Mouse (Mus musculus) gastrocnemius, adult 8-10 months (tissue): ENCODE measurements at regions not wholly inside any gene's neighbourhood (a gene's known extent, or its start where the extent isn't known, plus 50 kb on each side); places are given as distances from the start of the nearest gene placed in this dataset.
A peak's percentile ranks its signal among the peaks of the same experiment; 100 is the strongest.

ENCODE experiments used
- DNase-seq, 2 experiments: peaks; one replicate each; pipeline ENCODE4 v3.0.0; 2022; ENCODE audit warnings: low spot score in 2 of 2

DNA sequence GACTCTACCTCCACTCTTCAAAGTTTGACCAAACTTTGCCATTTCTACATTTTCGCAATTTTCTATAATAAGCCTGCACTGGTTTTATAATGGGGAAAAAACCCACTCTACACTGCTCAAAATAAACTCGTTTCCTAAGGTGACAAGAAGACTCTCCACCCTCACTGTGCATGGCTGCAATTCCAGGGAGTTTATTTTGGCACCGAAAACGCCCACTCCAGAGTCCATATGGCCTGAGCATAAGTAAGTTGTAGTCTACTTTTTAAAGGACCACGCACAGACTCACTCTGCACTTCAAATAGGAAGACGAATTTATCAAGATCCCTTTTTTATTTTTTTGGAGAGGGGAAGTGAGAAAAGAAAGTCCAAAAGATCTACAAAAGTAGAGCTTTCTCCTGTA, 219.4 kb downstream of the Pdcd6ip start:
- DNase-seq, result no peak

DNA sequence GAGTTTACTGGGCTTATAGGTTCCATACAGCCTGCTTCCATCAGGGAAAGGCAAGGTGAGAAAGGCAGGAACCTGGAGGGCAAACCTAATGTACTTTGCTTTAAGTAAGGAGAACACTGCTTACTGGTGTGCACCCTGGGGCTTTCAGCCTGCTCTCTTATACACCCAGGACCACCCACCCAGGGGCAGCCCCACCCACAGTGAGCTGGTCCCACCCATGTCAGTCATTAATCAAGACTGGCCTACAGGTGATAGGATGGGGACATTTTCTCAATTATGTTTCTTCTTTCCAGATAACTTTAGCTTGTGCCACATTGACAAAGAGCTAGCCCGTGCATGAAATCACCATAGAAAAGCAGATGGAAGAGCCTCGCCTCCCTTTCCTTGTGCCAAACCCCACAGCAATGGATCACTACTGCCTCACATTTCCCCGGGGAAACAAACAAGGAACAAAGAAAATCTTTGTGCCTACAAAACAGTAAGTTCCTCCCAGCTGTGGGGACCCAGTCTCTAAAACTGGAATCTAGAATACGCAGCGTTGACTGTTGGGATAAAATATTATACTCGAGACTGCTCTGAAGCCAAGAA, 221.5 kb downstream of the Pdcd6ip start:
- no peak for DNase-seq

DNA sequence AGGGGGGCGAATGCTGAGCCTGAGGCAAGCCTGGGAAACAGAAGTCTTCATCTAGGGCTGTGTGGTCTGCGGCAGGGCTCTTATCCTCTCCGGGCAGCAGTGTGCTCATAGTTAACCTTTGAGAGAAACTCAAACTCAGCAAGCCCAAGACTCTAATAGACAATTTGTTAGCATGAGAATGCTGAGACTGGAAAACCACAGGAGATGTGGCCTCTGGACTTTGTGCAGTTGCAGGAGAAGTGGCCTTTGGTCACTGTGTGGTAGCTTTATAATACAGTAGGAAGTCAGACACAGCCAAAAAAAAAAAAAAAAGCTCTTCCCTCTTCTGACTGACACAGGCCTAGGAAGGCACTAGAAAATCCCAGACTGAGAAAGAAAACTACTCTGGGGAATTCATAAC, 228.2 kb downstream of the Pdcd6ip start:
- no peak for DNase-seq

DNA sequence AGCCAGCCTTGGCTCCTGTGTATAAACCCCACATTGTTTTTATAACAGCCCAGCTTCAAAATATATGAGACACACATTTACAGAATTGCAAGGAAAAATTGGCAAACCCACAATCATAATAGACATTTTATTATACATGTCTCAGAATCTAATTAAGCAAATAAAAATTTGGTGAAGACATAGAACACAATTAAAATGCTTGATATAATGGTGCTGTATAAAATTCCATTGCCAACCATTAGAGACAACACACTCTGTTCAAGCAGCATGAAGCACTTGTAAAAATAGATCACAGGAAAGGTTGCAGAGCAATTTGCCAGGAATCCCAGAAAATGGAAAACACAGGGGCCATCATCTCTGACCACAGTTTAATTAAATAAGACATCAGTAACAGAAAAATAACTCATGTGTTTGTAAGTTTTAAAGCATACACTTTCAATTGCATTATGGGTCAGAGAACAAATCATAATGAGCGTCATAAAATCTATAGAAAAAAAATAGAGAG, 229.2 kb downstream of the Pdcd6ip start:
- no peak for DNase-seq

DNA sequence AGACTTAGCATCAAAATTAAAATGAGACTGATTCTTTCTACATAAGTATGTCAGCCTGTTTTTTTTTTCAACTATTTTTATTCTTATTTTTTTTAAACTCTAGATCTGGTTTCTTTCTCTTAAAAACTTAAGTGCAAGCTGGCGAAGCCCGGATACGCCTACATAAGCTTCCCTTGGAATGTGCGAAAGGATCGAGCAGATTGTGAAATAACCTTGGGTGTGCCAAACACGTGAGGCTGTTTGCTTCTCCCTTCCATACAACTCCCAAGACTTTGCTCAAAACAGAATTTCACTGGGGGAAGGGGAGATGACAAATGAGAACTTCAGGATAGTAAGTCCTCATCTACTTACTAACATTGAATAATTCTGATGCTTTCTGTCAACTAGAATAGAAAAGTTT, 236.3 kb downstream of the Pdcd6ip start:
- DNase-seq, result no peak

DNA sequence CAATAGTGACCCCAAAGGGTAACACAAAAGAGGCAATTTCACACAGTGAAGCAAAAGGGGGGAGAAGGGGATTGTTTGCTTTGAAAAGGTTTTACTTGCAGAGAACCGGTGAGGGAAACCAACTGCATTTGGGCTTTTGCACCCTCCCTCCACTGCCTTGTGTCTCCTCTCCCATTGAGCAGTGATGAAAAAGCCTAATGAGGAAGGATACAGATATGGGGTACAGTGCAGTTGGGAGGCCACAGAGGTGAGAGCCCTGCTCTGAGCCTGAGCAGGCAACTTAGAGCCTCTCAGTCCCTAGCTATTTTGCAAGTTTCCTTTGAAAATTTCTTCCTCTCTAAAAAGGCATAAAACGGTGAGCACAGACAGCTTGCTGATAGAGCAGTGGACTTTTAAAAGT, 245.2 kb downstream of the Pdcd6ip start:
- no peak for DNase-seq

DNA sequence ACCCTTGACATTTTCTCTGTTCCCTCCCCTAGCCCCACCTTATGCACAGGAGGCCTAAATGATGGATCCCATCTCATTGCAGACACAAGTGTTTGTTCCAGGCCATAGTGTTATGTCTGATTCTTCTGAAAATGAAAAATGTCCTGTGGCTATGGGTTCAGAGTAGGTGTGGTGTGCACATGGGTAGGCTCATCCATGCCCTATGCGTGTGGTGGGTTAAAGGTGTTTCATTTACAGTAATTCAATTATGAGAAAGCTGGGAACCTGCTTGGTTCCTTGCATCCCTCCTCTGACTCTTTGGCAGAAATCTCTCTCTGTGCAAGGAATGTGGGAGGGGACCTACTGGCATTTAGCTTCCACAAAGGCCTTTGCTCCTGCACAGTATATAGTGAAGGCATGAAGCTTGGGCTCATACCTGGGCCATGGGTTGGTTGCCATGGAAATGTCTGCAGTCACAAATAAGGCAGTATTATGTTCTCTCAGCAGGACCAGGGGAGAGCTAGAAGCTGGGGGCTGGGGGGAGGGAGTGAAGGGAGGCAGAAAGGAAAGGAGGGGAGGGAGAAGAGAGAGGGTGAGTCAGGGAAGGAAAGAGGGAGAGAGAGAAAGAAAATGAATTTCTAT, 245.7 kb downstream of the Pdcd6ip start:
- no peak for DNase-seq

DNA sequence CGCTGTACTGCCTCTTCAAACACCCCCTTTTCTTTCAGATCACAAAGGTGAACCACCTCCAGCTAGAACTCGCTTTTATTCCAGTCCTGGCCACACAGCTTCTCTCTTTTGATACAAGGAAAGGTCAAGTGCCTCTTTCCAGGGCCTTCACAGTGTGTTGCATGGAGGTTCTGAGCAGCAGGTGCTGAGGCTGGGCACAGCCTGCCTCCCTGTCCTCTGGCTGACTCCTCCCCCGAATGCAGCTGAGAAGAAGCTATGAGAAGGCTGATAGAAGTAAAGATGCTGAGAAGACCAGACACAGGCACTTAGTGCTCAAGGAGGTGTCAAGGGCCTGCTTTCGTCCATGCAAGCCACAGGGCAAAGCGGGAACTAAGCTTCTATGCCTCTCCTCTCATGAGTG, 248.2 kb downstream of the Pdcd6ip start:
- DNase-seq, result no peak

DNA sequence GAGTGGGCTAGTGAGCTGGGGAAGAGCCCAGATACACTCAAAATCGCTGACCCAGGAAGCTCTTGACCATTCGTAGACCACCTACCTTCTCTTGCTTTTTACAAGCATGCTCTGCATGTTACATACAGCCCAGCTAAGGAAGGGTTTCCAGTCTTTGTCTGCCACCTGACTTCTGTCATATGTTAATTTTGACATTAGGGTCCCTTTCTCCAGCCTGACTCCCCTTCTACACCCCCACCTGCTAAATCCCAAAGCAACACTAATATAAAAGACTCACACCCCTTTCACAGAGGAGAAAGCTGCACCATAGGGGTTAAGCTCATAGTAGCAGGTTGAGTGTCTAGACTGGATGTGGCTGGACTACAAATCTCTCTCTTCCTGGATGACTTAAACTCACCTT, 248.8 kb downstream of the Pdcd6ip start:
- DNase-seq, result no peak

DNA sequence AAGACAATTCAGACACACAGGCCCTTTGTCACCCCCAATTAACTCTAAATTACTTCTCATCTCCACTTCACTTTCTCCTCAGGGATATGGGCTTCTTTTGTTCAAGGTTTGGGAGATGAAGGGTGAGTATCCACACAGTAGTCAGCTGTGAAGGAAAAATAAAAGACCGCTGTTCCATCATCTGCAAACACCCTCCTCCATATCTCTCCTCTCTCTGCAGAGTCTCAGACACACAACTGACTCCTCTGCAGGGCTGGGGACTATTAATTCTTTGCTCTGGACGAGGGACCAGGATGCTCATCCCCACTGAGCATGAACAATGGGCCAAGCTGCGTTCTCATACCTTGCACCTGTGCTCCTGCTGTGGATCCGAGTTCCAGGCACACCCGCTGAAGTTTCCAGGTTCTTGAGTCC, 249.3 kb downstream of the Pdcd6ip start:
- DNase-seq, result no peak

DNA sequence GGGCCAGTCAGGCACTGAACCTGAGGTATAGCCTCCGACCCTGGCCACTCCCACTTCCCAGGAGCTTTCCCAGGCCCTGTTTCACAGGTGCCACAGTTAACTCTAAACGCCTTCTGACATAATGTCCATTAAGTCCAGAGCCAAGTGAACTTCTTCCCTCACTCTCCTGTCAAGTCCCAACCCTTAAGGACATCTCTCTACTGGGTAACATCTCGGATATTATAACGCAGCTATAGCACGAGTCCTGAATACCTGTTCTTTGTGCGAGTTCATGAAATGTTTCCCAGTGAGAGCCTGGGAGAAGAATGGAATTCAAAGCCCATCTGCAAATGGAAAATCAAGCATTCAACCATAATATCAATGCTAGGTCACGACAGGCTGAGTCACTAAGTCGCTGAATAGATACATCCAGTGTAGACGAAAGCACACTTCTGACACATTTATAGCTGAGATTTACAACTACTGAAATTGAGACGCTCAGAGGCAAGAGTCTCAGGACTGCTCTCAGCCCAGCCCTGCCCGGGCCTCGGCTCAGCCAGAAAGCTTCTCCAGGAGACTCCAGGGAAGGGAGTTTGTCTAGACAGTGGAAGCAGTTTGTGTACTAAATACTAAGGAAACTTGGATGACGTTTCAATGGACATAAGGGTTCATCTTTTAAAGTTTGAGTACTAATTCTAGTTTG, 250.7 kb downstream of the Pdcd6ip start:
- no peak for DNase-seq

DNA sequence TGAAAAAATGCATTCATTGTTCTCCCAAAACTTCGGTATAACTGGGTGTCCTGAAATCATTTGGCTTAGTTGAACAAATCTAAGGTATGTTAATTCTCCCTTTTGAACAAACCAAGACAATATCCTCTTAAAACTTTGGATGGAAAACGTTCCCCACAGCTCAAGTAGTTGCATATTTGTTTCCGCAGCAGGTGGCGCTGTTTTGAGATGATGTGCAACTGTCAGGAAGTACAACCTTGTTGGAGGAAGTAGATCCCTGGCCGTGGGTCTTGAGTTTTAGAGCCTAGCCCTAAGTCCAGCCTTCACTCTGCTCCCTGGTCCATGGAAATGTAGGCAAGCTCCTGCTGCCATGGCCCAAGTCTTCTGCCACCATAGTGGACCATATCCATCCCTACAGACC, 252.5 kb downstream of the Pdcd6ip start:
- DNase-seq, result no peak

DNA sequence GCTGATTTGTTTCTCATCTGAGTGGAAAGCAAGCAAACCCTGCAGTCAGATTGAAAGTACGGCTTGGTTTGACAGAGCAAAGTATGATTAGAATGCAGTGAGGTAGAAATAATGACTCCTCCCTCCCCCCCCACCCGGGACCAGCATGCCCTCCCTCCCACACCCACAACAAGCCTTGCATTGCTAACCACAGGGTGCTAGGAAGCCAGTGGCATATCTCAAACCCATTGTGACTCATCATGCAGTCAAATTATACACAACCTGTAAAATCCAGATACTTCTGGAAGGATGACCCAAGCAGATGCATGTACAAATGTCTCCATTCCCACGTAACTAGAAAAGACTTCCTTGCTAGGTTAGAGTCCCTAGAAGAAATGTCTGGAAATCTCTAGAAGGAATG, 254.8 kb downstream of the Pdcd6ip start:
- no peak for DNase-seq

DNA sequence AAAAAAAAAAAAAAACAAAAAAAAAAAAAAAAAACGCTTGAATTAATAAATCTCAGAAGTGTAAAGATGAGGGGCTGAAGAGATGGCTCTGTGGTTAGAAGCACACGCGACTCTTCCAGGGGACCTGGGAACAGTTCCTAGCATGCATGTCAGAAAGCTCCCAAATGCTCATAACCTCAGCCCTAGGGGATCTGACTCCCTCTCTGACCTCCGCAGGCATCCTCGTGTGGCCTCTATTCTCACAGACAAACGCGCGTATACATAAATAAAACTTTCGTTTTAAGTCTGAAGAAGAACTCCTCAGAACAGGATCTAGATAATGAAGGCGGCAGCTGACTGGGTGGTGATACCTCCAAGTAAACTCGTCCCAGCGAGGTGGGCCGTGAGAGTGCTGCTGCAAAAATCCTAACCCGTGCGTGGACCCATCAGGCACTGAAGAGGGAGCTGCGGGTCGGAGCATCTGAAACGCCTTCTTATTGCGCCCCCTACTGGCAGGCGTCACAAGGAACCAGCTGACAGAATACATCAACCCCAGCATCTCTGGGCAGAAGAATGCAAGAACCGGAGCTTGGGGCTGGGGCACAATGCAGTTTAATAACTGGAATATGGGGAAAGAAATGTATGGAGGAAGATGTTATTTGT, 266.2 kb downstream of the Pdcd6ip start:
- DNase-seq, result peak; percentile 15 to 25

DNA sequence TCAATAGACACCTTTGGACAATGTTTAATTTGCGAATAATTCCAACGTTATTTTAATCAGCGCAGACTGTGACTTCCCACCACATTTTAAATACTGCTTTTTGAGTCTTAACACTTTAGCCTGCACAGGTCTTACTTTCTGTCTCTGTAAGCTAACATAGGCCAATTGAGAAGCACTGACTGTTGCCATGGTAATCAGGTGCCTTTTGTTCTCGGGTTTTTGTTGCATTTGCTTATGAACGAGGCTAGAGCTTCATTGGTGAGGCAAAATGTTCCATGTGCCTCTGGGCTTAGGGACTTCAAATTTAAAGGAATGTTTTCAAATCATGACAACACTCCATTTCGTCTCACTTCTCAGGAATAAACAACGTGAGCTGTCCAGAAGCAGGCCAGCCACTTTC, 269.7 kb downstream of the Pdcd6ip start:
- no peak for DNase-seq

DNA sequence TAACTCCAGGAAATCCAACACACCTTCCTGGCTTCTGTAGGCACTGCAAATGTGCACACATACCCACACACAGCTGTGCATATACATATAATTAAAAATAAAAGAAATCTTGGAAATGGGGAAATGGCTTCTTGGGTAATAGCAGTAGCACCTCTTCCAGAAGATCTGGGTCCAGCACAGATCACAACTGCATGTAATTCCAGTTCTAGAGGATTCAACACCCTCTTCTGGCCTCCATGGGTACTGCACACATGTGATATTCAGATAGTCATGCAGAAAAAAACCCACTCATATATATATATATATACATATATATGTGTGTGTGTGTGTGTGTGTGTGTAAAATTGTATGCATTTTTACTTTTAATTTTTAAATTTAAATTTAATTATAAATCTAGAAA, 272.1 kb downstream of the Pdcd6ip start:
- DNase-seq, result no peak

DNA sequence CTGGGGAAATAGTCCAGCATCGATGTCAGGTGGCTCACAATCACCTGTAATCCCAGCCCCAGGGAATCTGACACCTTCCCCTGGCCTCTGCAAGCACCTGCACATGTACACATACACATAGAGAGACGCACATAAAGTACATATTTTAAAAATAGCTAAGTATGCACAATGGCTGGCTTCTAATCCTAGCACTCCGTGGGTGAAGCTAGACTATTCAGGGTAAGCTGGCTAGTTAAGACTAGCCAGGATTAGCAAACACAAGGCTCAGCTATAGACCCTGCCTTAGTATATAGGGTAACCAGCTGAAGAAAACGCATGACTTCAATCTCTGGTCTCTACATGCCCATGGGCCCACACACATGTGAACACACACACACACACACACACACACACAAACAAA, 274.6 kb downstream of the Pdcd6ip start:
- DNase-seq, result no peak

DNA sequence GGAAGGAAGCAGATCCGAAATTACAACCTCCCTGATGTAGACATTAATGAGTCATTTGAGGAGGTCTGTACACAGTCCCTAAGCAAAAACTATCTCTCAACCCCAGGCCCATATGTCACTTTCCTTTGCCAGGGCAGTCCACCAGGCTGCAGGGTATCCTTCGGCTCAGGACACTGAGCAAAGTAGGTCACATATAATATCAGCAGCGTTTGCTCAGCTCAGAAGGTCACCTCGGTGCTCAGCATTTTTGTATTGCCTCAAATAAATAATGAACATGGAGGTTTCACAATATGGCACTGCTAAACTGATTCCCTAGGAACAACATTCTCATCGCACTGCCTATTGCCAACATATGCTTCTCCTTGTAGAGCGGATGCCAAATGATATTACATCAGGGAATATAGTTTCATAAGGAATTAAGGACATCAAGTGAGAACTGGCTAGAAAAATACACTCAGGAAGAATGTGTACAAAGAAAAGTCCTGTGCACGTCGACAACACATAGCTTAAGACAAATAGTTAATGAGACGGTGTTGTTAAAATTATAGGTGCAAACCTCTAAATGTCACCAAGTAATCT, 275.4 kb downstream of the Pdcd6ip start:
- DNase-seq, result no peak

DNA sequence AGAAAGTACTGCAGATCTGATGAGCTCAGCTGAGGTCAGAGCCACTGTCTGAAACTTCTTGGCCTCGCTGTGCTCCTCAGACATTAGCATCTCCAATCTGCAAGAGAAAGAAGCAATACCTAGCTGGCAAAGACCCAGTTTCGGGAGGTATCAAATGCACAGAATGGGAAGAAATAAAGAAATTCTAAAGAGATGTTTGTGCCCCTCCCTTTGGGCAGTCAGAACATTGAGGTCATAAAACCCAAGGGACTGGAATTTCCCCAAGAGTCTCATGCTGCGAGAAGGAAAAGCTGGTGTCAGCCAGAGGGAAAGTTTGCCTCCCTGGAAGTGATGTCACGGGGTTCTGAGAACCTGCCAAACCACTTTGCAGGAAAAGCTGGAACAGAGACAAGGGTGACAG, 277.6 kb downstream of the Pdcd6ip start:
- no peak for DNase-seq

DNA sequence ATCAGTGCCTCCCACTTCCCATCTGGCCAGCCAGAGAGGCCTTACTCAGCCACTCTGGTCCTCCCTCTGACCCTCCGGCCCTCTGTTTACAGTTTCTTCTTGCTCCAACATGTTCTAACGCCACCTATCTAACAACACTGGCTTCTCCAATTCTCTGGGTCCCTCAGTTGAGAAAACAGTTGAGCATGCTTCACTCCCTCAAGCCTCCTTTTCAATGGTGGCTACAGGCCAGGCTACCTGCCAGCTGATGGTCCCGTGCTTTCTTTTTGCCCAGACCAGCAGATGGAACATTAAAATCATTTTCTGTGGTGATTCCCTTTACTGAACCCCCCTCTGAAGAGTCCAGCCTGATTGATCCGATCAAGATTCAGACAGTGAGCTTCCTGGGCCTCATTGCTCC, 280.8 kb downstream of the Pdcd6ip start:
- no peak for DNase-seq

DNA sequence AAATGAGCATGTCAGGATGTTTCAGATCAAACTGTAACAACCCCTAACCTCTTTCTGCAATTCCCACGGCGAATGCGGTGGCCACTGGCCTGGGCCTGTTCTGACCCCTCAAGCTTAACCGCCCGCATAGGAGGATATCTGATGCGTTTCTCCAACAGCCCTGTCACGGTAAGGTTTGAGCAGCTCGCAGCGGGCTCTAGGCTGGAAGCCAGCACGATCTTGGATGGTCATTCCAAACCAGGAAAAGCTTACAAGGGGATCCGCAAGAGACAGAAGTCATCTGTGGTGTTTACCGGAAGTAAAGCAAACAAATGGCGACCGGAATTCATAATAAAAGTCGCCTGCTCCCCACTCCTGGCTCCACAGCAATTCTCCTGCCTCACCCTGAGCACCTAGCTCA, 281.7 kb downstream of the Pdcd6ip start:
- no peak for DNase-seq

DNA sequence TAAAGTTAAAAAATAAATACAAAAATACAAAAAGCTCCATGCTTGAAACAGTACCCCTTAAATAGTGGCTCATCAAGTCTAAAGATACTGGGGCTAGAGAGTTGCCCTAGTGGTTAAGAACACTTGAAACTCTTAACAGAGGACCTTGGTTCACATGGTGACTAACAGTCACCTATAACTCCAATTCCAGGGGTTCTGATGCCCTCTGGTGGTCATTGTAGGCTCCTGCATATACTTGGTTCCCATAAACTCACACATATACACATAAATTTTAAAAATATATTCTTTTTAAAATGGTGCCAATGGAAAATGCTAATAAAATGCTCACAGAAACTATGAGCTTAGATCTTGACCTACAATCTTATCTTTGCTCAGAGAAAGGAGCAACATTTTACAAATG, 286.4 kb downstream of the Pdcd6ip start:
- no peak for DNase-seq
